Mouse (Mus musculus) E14TG2a.4 (cell line): ENCODE measurements at regions not wholly inside any gene's neighbourhood (a gene's known extent, or its start where the extent isn't known, plus 50 kb on each side); places are given as distances from the start of the nearest gene placed in this dataset.

Source experiments
- CTCF ChIP-seq: conservative IDR thresholded peaks from 2 replicates; pipeline ENCODE4 v1.5.1; 2014; ENCODE audit warnings: low read length
- NANOG ChIP-seq: IDR thresholded peaks from 2 replicates; pipeline ENCODE4 v1.6.1; 2014; ENCODE audit warnings: borderline replicate concordance, low read length, mixed read lengths
- POU5F1 ChIP-seq: IDR thresholded peaks from 2 replicates; pipeline ENCODE4 v1.6.1; 2014; ENCODE audit warnings: low read length, borderline replicate concordance

GRCm38 (mm10) chr3:134331499-134332153 is 95.3 kb downstream of the Cxxc4 start:
- TF ChIP-seq CTCF, result no peak; the same call in 1 of the 2 replicates
- TF ChIP-seq NANOG, result no peak
- no peak for TF ChIP-seq POU5F1
